In genomic region chr12:116908668-116909067, GRCm38 (mm10) we compare ENCODE assay signal across 11 mouse cellular contexts.
DNase-seq lines count a peak whose midpoint lies in the region; ATAC-seq lines count a peak whose summit lies in the region.
"Had no signal": no experiment of that assay in that cellular context is flagged by ENCODE, and none has a peak within 500 bp of the region (broad histone marks: within the 10 kb centered on the region; RNA-seq: fewer than 3 reads in every experiment).

No protein-coding gene starts in this region.

- H3K36me3 ChIP-seq in forebrain, embryonic 15.5 days, result no peaks in the 10 kb centered on the region
- H3K36me3 ChIP-seq in neural tube, embryonic 15.5 days, result no peaks in the 10 kb centered on the region
- H3K36me3 ChIP-seq: heart, embryonic 15.5 days; kidney, embryonic 15.5 days had no signal

- peak overlapping the region; percentile 74 for H3K27ac ChIP-seq in forebrain, embryonic 15.5 days (replicated peaks)
- H3K27ac ChIP-seq in neural tube, embryonic 15.5 days (replicated peaks), result peak overlapping the region; percentile 72
- H3K27ac ChIP-seq: heart, embryonic 15.5 days; kidney, embryonic 15.5 days had no signal

- no peak overlapping the region for H3K9ac ChIP-seq in forebrain, embryonic 15.5 days (replicated peaks)
- H3K9ac ChIP-seq in neural tube, embryonic 15.5 days (replicated peaks), result no peak overlapping the region
- H3K9ac ChIP-seq: heart, embryonic 15.5 days; kidney, embryonic 15.5 days had no signal

- H3K27me3 ChIP-seq in forebrain, embryonic 15.5 days, result no peaks in the 10 kb centered on the region
- no peaks in the 10 kb centered on the region for H3K27me3 ChIP-seq in neural tube, embryonic 15.5 days (replicated peaks)
- H3K27me3 ChIP-seq: heart, embryonic 15.5 days; kidney, embryonic 15.5 days had no signal

- no peak overlapping the region for H3K4me2 ChIP-seq in forebrain, embryonic 15.5 days (replicated peaks)
- H3K4me2 ChIP-seq in neural tube, embryonic 15.5 days, result no peak overlapping the region
- H3K4me2 ChIP-seq: heart, embryonic 15.5 days; kidney, embryonic 15.5 days had no signal

- peaks cover 26% of the 10 kb centered on the region for H3K4me1 ChIP-seq in forebrain, embryonic 15.5 days
- H3K4me1 ChIP-seq in neural tube, embryonic 15.5 days, result peaks cover 22% of the 10 kb centered on the region
- H3K4me1 ChIP-seq: heart, embryonic 15.5 days; kidney, embryonic 15.5 days had no signal

- no peak overlapping the region for H3K4me3 ChIP-seq in forebrain, embryonic 15.5 days
- no peak overlapping the region for H3K4me3 ChIP-seq in neural tube, embryonic 15.5 days (replicated peaks)
- H3K4me3 ChIP-seq: heart, embryonic 15.5 days; kidney, embryonic 15.5 days had no signal

- H3K9me3 ChIP-seq in forebrain, embryonic 15.5 days, result no peaks in the 10 kb centered on the region
- no peaks in the 10 kb centered on the region for H3K9me3 ChIP-seq in neural tube, embryonic 15.5 days (replicated peaks)
- H3K9me3 ChIP-seq: heart, embryonic 15.5 days; kidney, embryonic 15.5 days had no signal

- peak; percentile 79 for ATAC-seq in forebrain, embryonic 15.5 days (replicated peaks)
- ATAC-seq in neural tube, embryonic 15.5 days (ENCODE audit: low FRiP score), result peak; percentile 85

- peak; percentile 45 for DNase-seq in brain, embryonic 18.5 days (ENCODE audit: low read depth, low spot score)
- DNase-seq in left cerebral cortex, adult 9 months (ENCODE audit: low spot score in 2 of 2), result peak; percentile 43 to 58
- no peak for DNase-seq in spleen, postnatal 36 days (ENCODE audit: low spot score in 2 of 2)
- DNase-seq in adrenal gland, postnatal 36 days, result no peak
- no peak for DNase-seq in thymus, postnatal 36 days
- DNase-seq: cerebellum, postnatal 25 days; lung, postnatal 14 days had no signal

- WGBS in forebrain, embryonic 15.5 days, result 26% methylated on average over 2 of the region's 2 CpGs
- 29% methylated on average over 2 of the region's 2 CpGs for WGBS in neural tube, embryonic 15.5 days

Comparison
In these comparisons a context has a peak if more than half of its experiments do, and no peak if none do; other contexts are left out.
1. DNase-seq: peak in brain, embryonic 18.5 days (single experiment) and left cerebral cortex, adult 9 months (2 of 2); none in spleen, postnatal 36 days (0 of 2), adrenal gland, postnatal 36 days (0 of 2) and thymus, postnatal 36 days (0 of 2).